Mouse (Mus musculus) embryonic facial prominence, embryonic 13.5 days (tissue): ENCODE measurements around the gene Syce1. TPM values are rescaled to one million over a fixed set of nuclear protein-coding genes. Genes with fewer than 3 reads are reported as not detected.
"Not testable (repeated sequence)": the region's sequence is repeated elsewhere in the genome, so short reads cannot be mapped to it uniquely, and the experiment has no call there.

Source experiments
- ATAC-seq: fragments of 200-750 bp; cut with Nextera tagmentation; 2 replicates; pipeline ENCODE4 v1.8.0; 2017; ENCODE audit warnings: low read depth; ENCODE audit not compliant: insufficient number of reproducible peaks, insufficient read depth, low FRiP score, low TSS enrichment
- H3K27ac ChIP-seq: fragments of 300-500 bp; sonication (generic); 2 replicates; pipeline ENCODE4 v1.5.1; 2015; ENCODE audit warnings: moderate library complexity, mild to moderate bottlenecking, inconsistent platforms
- H3K27me3 ChIP-seq: fragments of 300-500 bp; sonication (generic); 2 replicates; pipeline ENCODE4 v1.6.1; 2015; ENCODE audit warnings: mild to moderate bottlenecking, inconsistent platforms
- H3K36me3 ChIP-seq: fragments of 300-500 bp; sonication (generic); 2 replicates; pipeline ENCODE4 v1.6.1; 2015; ENCODE audit warnings: mild to moderate bottlenecking, inconsistent platforms
- H3K4me1 ChIP-seq: fragments of 300-500 bp; sonication (generic); 2 replicates; pipeline ENCODE4 v1.6.1; 2015; ENCODE audit warnings: inconsistent platforms
- H3K4me2 ChIP-seq: fragments of 300-500 bp; sonication (generic); 2 replicates; pipeline ENCODE4 v1.6.1; 2015; ENCODE audit warnings: moderate library complexity, mild to moderate bottlenecking, inconsistent platforms
- H3K4me3 ChIP-seq: fragments of 300-500 bp; sonication (generic); 2 replicates; pipeline ENCODE4 v1.5.1; 2015; ENCODE audit warnings: mild to moderate bottlenecking, inconsistent platforms
- H3K9ac ChIP-seq: fragments of 300-500 bp; sonication (generic); 2 replicates; pipeline ENCODE4 v1.6.1; 2015; ENCODE audit warnings: mild to moderate bottlenecking, inconsistent platforms
- H3K9me3 ChIP-seq: fragments of 300-500 bp; sonication (generic); 2 replicates; pipeline ENCODE4 v1.6.1; 2016; ENCODE audit warnings: inconsistent platforms
- WGBS: fragments of 180-500 bp; shearing (Covaris S2); methylation state at CpG from one replicate; pipeline ENCODE4 v1.1.7; 2015; ENCODE audit warnings: mixed read lengths; 5-methylcytosine and 5-hydroxymethylcytosine counted together
- polyA plus RNA-seq: library from polyadenylated mRNA; unstranded; fragments of >200 nt; fragmentation: Nextera tagmentation; extraction: Ambion mirVana; gene quantifications from 2 replicates; pipeline ENCODE4 v1.2.1, GENCODE M21; 2015

The Syce1 gene
- polyA plus RNA-seq, 1 experiment from 2014 or later = not detected

- not testable (repeated sequence) for H3K27me3 ChIP-seq, H3K9ac ChIP-seq, H3K4me3 ChIP-seq, H3K27ac ChIP-seq, H3K4me2 ChIP-seq, H3K36me3 ChIP-seq, H3K4me1 ChIP-seq, ATAC-seq, H3K9me3 ChIP-seq
- WGBS = 66% methylated on average over 1 of the region's 1 CpGs
Measured at GRCm38 (mm10) chr7:140765391-140765790, 22.3 kb downstream of the Syce1 start.

DNA sequence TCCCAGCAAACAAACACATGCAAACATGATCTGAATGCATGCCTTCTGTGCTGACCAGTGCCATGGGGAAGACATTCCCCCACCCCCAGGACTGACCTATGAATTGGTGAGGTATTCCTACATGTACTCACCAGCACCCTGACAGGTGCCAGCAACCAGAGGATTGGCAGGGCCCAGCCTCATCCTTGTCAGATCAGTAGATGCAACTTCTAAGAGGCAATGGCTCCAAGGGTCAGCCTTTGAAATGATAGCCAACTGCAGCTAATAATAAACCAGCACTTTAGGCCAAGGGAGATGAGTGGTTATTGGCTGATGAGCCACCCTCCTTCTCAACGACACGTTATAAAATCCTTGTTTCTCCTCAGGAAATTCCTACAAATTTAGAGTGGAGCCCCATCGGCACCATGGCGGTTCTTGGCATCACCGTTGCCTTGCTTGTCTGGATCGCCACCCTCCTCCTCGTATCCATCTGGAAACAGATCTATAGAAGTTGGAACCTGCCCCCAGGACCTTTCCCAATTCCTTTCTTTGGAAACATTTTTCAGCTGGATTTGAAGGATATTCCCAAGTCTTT, 24.1 kb downstream of the Syce1 start, which contains the start of gene Cyp2e1:
Gene Cyp2e1 (plus strand): TSS at position 293 of the 574 bp plus-strand sequence.
- 82% methylated on average over 7 of the region's 7 CpGs for WGBS
- H3K9me3 ChIP-seq = no peaks in the 10 kb centered on the region
- H3K4me1 ChIP-seq = no peaks in the 10 kb centered on the region
- H3K36me3 ChIP-seq = no peaks in the 10 kb centered on the region
- no peak within 1 kb of the TSS for H3K9ac ChIP-seq
- no peak for ATAC-seq
- no peak within 1 kb of the TSS for H3K4me2 ChIP-seq
- no peak within 1 kb of the TSS for H3K4me3 ChIP-seq
- H3K27me3 ChIP-seq = no peaks in the 10 kb centered on the region
- no peak within 1 kb of the TSS for H3K27ac ChIP-seq

GRCm38 (mm10) chr7:140760647-140761046, 27.0 kb downstream of the Syce1 start:
- H3K4me2 ChIP-seq = no peak overlapping the region
- no peak overlapping the region for H3K9ac ChIP-seq
- no peak overlapping the region for H3K27ac ChIP-seq
- no peaks in the 10 kb centered on the region for H3K9me3 ChIP-seq
- ATAC-seq = no peak
- no peaks in the 10 kb centered on the region for H3K36me3 ChIP-seq
- no peaks in the 10 kb centered on the region for H3K4me1 ChIP-seq
- H3K27me3 ChIP-seq = no peaks in the 10 kb centered on the region
- no peak overlapping the region for H3K4me3 ChIP-seq

- ATAC-seq = no peak
- no peaks in the 10 kb centered on the region for H3K36me3 ChIP-seq
- WGBS = 69% methylated on average over 4 of the region's 4 CpGs
- no peaks in the 10 kb centered on the region; the same call in 1 of the 2 replicates for H3K9me3 ChIP-seq
- H3K27ac ChIP-seq = no peak overlapping the region
- no peak overlapping the region for H3K4me2 ChIP-seq
- no peak overlapping the region for H3K4me3 ChIP-seq
- no peak overlapping the region for H3K9ac ChIP-seq
- no peaks in the 10 kb centered on the region for H3K4me1 ChIP-seq
- H3K27me3 ChIP-seq = no peaks in the 10 kb centered on the region
Measured at GRCm38 (mm10) chr7:140756151-140756854, 31.3 kb downstream of the Syce1 start.

- no peaks in the 10 kb centered on the region for H3K27me3 ChIP-seq
- H3K4me2 ChIP-seq = no peak overlapping the region
- H3K36me3 ChIP-seq = no peaks in the 10 kb centered on the region
- no peak for ATAC-seq
- no peaks in the 10 kb centered on the region; the same call in 1 of the 2 replicates for H3K9me3 ChIP-seq
- H3K9ac ChIP-seq = no peak overlapping the region
- H3K4me1 ChIP-seq = no peaks in the 10 kb centered on the region
- no peak overlapping the region for H3K4me3 ChIP-seq
- H3K27ac ChIP-seq = no peak overlapping the region
Measured at GRCm38 (mm10) chr7:140754556-140754955, 33.1 kb downstream of the Syce1 start.

DNA sequence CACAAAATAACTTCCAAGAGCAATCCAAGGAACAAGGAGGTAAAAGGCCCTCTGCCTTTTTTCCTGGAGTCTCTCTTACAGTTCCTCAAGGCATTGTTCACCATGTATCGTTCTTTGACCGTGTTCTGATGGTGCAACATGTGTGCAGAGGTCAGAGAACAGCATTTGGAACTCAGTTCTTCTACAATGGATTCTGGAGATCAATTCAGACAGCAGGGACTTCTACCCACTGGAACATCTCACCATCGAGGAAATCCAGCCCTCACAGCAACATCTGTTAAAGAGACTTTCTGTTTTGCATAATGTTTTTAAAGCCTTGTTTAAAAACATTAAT, 38.9 kb downstream of the Syce1 start:
- 71% methylated on average over 3 of the region's 3 CpGs for WGBS

DNA sequence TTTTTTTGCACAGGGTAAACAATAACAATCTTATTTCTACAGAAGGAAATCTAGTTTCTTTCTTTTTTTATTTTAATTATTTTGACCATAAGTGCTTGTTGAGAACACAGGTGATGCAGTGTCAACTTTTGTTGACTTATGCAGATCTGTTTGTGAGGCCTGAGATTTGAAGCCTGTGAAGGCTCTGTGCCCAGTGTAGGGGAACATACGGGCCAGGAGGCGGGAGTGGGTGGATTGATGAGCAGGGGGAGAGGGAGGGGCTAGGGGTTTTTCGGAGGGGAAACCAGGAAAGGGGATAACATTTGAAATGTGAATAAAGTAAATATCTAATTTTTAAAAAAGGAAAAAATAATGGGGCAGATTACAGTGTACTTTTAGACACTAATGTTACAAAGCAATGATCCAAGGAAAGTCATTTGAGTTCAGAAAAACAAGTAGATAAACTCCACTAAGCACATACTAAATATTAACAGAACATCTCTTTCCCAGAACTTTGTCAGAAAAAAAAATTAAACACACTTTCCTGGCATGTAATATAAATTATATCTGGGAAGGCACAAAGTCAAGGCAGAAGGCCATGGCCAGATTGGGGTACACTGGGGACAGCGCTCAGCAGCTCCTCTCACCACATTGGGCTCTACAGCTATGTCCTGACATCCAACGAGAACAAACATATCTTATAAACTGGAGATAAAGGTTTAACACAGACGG, 39.4 kb downstream of the Syce1 start:
- H3K4me2 ChIP-seq = no peak overlapping the region
- ATAC-seq = no peak
- H3K9ac ChIP-seq = no peak overlapping the region
- 82% methylated on average over 6 of the region's 6 CpGs for WGBS
- no peaks in the 10 kb centered on the region for H3K27me3 ChIP-seq
- no peaks in the 10 kb centered on the region for H3K9me3 ChIP-seq
- H3K4me3 ChIP-seq = no peak overlapping the region
- no peaks in the 10 kb centered on the region for H3K4me1 ChIP-seq
- H3K36me3 ChIP-seq = no peaks in the 10 kb centered on the region
- H3K27ac ChIP-seq = no peak overlapping the region

More for the DNA sequence above, 38.9 kb downstream of the Syce1 start:
- Histone ChIP-seq H3K4me1 (no peaks in the 10 kb centered on the region), H3K4me3 (no peak overlapping the region), H3K27me3 (no peaks in the 10 kb centered on the region), H3K4me2 (no peak overlapping the region), H3K27ac (no peak overlapping the region), H3K9me3 (no peaks in the 10 kb centered on the region), H3K9ac (no peak overlapping the region), H3K36me3 (no peaks in the 10 kb centered on the region)
- ATAC-seq = no peak

DNA sequence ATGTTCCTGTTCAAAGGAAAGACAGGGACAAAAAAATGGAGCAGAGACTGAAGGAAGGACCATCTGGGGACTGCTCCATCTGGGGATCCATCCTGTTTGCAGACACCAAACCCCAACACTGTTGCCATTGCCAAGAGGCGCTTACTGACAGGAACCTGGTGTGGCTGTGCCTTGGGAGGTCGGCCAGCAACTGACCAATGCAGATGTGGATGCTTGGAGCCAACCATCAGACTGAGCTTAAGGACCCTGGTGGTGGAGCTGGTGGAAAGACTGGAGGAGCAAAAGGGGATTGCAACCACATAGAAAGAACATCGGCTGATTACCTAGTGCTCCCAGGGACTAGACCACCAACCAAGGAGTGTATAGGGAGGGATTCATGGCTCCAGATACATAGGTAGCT, 40.2 kb downstream of the Syce1 start:
- 74% methylated on average over 3 of the region's 3 CpGs for WGBS
- no peak overlapping the region for H3K4me2 ChIP-seq

DNA sequence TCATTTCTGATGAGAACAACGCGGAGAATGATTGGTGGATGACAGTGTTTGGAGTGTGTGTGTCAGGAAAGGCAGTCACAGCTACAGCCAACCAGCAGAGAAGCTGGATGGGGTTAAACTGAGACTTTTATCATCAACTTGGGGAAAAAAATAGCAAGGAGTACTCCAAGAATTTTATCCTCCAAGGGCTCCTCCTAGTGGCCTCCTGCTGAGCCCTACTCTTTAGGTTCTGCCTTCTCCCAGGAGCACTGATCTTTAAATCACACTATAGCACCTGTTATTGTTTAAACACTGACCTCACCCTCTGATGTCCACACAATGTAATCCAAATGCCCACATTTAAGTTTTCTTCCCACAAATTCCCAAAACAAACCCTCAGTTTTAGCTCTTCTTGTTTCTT, 54.5 kb downstream of the Syce1 start:
- Histone ChIP-seq H3K27ac (no peak overlapping the region), H3K4me2 (no peak overlapping the region), H3K4me3 (no peak overlapping the region), H3K9ac (no peak overlapping the region), H3K9me3 (no peaks in the 10 kb centered on the region), H3K36me3 (no peaks in the 10 kb centered on the region), H3K27me3 (no peaks in the 10 kb centered on the region), H3K4me1 (no peaks in the 10 kb centered on the region)
- ATAC-seq = no peak
- 68% methylated on average over 2 of the region's 2 CpGs for WGBS

More for the DNA sequence above, 40.2 kb downstream of the Syce1 start:
- Histone ChIP-seq H3K4me3 (no peak overlapping the region), H3K27me3 (no peaks in the 10 kb centered on the region), H3K27ac (no peak overlapping the region), H3K9ac (no peak overlapping the region), H3K9me3 (no peaks in the 10 kb centered on the region), H3K4me1 (no peaks in the 10 kb centered on the region), H3K36me3 (no peaks in the 10 kb centered on the region)
- ATAC-seq = no peak

Other genes with a start within 250 kb of the Syce1 start
- not detected in 2 replicates for gene Olfr538, start 220.0 kb downstream of the Syce1 start, polyA plus RNA-seq
- gene Olfr46, start 186.6 kb downstream of the Syce1 start, polyA plus RNA-seq = not detected in 2 replicates
- not detected in 2 replicates for gene Olfr61, start 158.9 kb downstream of the Syce1 start, polyA plus RNA-seq
- not detected in 2 replicates for gene Olfr53, start 141.4 kb downstream of the Syce1 start, polyA plus RNA-seq
- 0.01 and 0.03 TPM in 2 replicates for gene Olfr539, start 127.9 kb downstream of the Syce1 start, polyA plus RNA-seq
- gene Olfr45, start 105.9 kb downstream of the Syce1 start, polyA plus RNA-seq = not detected in 2 replicates
- 0.15 TPM in 1 of 2 replicates, not detected in the other for gene Olfr541, start 90.6 kb downstream of the Syce1 start, polyA plus RNA-seq
- gene Cyp2e1, start 24.1 kb downstream of the Syce1 start, polyA plus RNA-seq = not detected in 2 replicates
- gene Zfp941, start 34.3 kb upstream of the Syce1 start, polyA plus RNA-seq = 1.7 and 2.1 TPM in 2 replicates
- 4.2 and 5.3 TPM in 2 replicates for gene Urah, start 47.2 kb upstream of the Syce1 start, polyA plus RNA-seq
- gene Scgb1c1, start 57.7 kb upstream of the Syce1 start, polyA plus RNA-seq = not detected in 2 replicates
- 0.25 TPM in 1 of 2 replicates, not detected in the other for gene Odf3, start 60.0 kb upstream of the Syce1 start, polyA plus RNA-seq
- not detected in 2 replicates for gene Gm45785, start 68.5 kb upstream of the Syce1 start, polyA plus RNA-seq
- gene Ric8a, start 69.1 kb upstream of the Syce1 start, polyA plus RNA-seq = 72.4 and 72.6 TPM in 2 replicates
- gene Bet1l, start 69.7 kb upstream of the Syce1 start, polyA plus RNA-seq = 56.4 and 68.1 TPM in 2 replicates
- gene Psmd13, start 94.1 kb upstream of the Syce1 start, polyA plus RNA-seq = 237 and 261 TPM in 2 replicates
- 24.8 and 28.9 TPM in 2 replicates for gene Sirt3, start 94.5 kb upstream of the Syce1 start, polyA plus RNA-seq
- gene Cox8b, start 112.6 kb upstream of the Syce1 start, polyA plus RNA-seq = 1.2 and 1.9 TPM in 2 replicates
- gene Nlrp6, start 133.1 kb upstream of the Syce1 start, polyA plus RNA-seq = 0.20 and 0.30 TPM in 2 replicates
- gene Pgghg, start 153.5 kb upstream of the Syce1 start, polyA plus RNA-seq = 25.1 and 25.7 TPM in 2 replicates
- 32.4 and 56.7 TPM in 2 replicates for gene Ifitm5, start 162.4 kb upstream of the Syce1 start, polyA plus RNA-seq
- gene Gm45717, start 168.1 kb upstream of the Syce1 start, polyA plus RNA-seq = 1.1 TPM in 1 of 2 replicates, not detected in the other
- 1,314 and 1,591 TPM in 2 replicates for gene Ifitm2, start 168.1 kb upstream of the Syce1 start, polyA plus RNA-seq
- gene Ifitm1, start 179.4 kb upstream of the Syce1 start, polyA plus RNA-seq = 91.5 and 101 TPM in 2 replicates
- gene Ifitm3, start 222.9 kb upstream of the Syce1 start, polyA plus RNA-seq = 98.1 and 109 TPM in 2 replicates
- 0.45 TPM in 1 of 2 replicates, not detected in the other for gene Ifitm6, start 230.1 kb upstream of the Syce1 start, polyA plus RNA-seq
- gene Gm17387, start 241.3 kb upstream of the Syce1 start, polyA plus RNA-seq = not detected in 2 replicates